Mouse (Mus musculus) lung, adult 2 months (tissue): Measurements from ENCODE around the gene Specc1. TPM values are rescaled to one million over a fixed set of nuclear protein-coding genes. Genes with fewer than 3 reads are reported as not detected.
A peak's percentile ranks its signal among the peaks of the same experiment; 100 is the strongest.

Experiments used
- DNase-seq: peaks from one replicate; pipeline ENCODE4 v3.0.0; 2022
- H3K4me1 ChIP-seq: fragments of 200-500 bp; 2 replicates; pipeline ENCODE4 v1.6.1; 2011; ENCODE audit warnings: low read length; ENCODE audit not compliant: control insufficient read depth, insufficient read depth
- H3K4me3 ChIP-seq: fragments of 200-500 bp; replicated peaks from 2 replicates; pipeline ENCODE3; 2011; ENCODE audit warnings: low read depth, mild to moderate bottlenecking, control low read depth, low read length; ENCODE audit errors: extremely low read depth
- CTCF ChIP-seq: fragments of 200-500 bp; IDR thresholded peaks from 2 replicates; pipeline ENCODE4 v1.5.1; 2011; ENCODE audit warnings: mild to moderate bottlenecking, low read length, control low read depth; ENCODE audit not compliant: insufficient read depth
- POLR2A ChIP-seq: fragments of 200-500 bp; IDR thresholded peaks from 2 replicates; pipeline ENCODE4 v1.6.1; 2011; ENCODE audit warnings: low read depth, mild to moderate bottlenecking, control low read depth, low read length, borderline replicate concordance; ENCODE audit errors: extremely low read depth
- WGBS: fragments of 180-500 bp; shearing (Covaris S2); methylation state at CpG from one replicate; pipeline ENCODE4 v1.1.7; 2018; 5-methylcytosine and 5-hydroxymethylcytosine counted together
- polyA plus RNA-seq: library from polyadenylated mRNA; depleted of rRNA; stranded (reverse); fragments of >200 nt; gene quantifications from 2 replicates; pipeline ENCODE4 v1.2.3, GENCODE M21; 2012

Gene Specc1
- polyA plus RNA-seq, 1 experiment = 12.2 TPM

DNA sequence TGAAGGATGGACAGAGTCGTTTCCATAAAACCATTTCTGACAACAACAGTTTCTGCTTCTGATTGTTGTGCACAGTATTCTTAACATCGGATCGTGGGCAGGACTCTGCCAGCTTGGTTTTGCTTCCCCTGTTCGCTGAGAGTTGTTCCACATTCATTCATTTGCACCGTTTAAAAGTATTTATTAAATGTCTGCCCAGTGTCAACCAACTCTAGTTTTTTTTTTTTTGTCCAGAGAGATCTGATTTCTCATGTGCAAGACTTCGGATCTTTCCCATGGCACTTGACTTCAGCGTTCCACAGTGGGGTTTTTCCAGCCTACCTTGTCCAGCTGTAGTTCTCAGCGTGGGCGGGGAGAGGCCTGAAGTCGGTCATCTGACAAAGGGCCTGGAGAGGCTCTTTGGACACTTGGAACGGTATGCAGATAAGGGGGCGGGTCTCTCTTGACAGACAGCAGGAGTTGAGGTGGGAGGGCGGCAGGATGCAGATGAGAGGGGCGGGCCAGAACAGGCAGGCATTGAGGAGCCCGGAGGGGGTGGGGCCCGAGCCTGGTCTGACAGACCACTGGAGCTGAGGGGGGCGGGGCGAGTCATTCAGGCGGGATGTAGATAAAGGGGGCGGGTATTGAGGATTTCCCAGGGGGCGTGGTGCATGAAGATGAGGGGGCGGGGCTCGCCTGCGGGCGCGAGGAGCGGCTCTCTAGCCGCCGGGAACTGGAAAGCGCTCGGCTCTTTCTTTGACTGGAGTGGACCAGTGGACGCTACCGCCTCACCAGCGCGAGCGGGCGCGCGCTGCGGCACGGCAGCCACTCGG is 120.0 kb downstream of the Specc1 start:
- TF ChIP-seq CTCF (no peak), POLR2A (peak; percentile 35; the same call in 1 of the 2 replicates)
- peak overlapping the region; percentile 68 for H3K4me3 ChIP-seq
- H3K4me1 ChIP-seq = peaks cover 2% of the 10 kb centered on the region; the same call in 1 of the 2 replicates
- peak; percentile 93 for DNase-seq
- WGBS = 4% methylated on average over 42 of the region's 42 CpGs

DNA sequence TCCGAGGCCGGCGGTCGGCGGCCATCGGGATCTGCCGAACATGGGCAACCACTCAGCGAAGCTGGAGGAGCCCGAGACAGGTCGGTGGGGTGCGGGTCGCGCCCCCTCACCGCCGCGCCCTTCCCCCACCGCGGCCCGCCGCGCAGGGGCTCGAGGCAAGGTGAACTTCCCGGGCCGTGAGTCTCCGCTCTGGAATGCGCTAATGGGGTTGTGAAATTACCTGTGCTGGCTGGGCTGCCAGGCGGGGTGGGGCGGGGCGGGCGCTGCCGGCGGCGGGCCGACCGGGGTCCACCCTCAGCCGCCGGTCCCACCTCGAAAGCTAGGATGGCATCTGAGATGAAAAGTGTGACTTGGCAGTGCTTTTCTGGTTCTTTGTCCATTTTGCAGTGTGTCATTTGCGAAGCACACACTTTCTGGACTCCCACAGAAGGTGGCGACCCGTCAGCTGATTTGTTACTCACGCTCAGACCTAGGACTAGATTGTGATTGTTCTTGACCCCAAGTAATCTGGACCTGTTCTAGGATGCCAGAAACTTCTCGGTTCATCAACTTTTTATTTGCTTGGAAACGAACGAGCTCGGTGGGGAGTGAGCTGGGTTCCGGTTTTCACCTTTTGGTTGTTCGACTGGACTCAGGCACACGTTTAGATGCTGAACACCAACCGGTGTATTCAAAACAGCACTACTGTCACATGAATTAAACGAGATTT is 120.7 kb downstream of the Specc1 start:
- WGBS = 4% methylated on average over 51 of the region's 51 CpGs
- no peak for DNase-seq
- Histone ChIP-seq H3K4me1 (peaks cover 2% of the 10 kb centered on the region; the same call in 1 of the 2 replicates), H3K4me3 (peak overlapping the region; percentile 68)
- TF ChIP-seq POLR2A (no peak), CTCF (no peak)

DNA sequence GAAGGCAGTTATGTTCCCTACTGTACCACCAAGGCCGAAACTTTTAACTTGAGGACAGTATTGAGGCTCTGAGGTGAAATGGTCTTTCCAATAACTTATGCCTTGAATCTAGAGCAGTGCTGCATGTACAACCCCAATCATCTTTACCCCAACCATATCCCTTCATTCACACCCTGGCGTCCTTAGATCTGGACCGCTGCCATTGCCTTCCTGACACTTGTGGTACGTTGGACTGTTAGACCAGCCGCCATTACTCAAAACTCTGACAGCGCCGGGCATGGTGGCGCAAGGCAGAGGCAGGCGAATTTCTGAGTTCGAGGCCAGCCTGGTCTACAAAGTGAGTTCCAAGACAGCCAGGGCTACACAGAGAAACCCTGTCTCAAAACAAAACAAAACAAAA is 121.8 kb downstream of the Specc1 start:
- Histone ChIP-seq H3K4me3 (no peak overlapping the region), H3K4me1 (peaks cover 2% of the 10 kb centered on the region; the same call in 1 of the 2 replicates)
- DNase-seq = no peak
- no peak for TF ChIP-seq CTCF
- TF ChIP-seq POLR2A = no peak
- WGBS = 84% methylated on average over 10 of the region's 10 CpGs

DNA sequence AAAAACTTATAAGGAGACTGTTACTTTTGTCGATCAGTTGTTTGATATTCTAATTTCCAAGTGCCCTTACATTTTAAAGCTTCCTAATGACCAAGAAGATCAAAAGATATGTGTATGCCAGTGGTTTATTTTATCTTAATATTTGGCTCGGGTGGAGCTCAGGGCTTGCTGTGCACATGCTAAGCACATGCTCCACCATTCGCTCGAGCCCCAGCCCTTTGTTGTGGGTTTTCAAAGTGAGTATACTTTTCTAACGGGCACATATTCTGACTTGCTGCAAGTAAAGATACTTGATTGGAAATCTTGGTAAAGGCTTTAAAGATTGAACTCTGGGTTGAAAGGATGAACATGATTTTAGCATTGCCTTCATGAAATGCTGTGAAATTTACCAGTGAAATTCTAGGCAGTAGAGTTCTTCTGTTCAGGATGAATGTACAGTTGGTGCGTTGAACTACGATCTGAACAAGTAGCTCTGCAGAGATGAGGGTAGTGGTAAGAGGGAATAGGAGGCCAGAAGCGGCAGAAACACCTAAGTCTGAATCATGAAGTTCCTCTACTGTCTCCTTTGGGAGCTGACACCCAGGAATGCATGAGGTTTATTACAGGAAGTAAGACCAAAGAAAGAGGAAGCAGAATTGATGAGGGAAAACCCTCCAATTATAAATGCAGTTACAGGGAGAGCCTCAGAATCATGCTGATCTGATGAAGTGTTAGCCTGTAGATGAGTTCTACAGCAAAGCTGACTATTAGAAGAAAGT is 122.7 kb downstream of the Specc1 start:
- TF ChIP-seq CTCF (no peak), POLR2A (no peak)

DNA sequence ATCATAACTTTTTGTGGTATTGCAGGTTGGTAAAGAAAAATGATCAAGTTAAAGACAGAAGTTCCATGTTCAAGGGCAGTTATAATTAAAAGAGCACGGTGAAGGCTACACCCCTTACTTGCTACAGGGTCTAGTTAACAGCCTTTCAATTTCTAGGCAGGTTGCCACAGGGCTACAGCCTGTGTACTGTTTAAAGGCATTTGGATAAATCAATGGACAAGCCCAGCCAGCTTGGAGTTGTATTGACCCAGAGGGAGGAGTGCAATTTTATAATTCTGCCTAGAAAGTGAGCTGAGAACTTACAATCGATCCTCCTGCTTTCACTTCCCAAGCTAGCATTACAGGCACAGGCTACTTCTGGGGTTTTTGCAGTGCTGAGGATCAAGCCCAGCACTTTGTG is 123.9 kb downstream of the Specc1 start:
- TF ChIP-seq POLR2A (no peak), CTCF (no peak)
- no peak overlapping the region for H3K4me3 ChIP-seq
- peaks cover 2% of the 10 kb centered on the region; the same call in 1 of the 2 replicates for H3K4me1 ChIP-seq
- DNase-seq = no peak
- 79% methylated on average over 2 of the region's 2 CpGs for whole genome bisulfite sequencing

More for the DNA sequence above, 122.7 kb downstream of the Specc1 start:
- H3K4me3 ChIP-seq = no peak overlapping the region
- DNase-seq = no peak
- 75% methylated on average over 8 of the region's 8 CpGs for WGBS
- H3K4me1 ChIP-seq = peaks cover 2% of the 10 kb centered on the region; the same call in 1 of the 2 replicates

DNA sequence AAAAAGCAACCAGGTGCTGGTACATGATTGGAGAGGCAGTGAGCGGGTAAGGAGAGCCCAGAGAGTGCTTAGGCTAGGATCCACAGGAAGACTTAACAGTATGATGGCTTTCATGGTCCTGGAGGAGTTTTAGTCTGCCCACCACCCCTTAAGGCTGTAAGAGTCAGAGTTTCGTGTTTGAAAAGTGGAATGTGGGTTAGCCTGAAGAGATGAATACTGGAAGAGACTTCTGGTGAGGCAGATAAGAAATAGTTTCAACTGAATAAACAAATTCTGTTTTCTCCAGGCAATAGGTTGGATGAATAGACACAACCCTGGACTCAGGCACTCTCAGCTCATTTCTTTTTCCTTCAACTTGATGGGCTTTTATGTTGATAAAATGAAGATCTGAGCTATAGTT is 130.1 kb downstream of the Specc1 start:
- TF ChIP-seq CTCF (no peak), POLR2A (no peak)
- no peak for DNase-seq
- H3K4me1 ChIP-seq = no peaks in the 10 kb centered on the region
- WGBS = 82% methylated on average over 2 of the region's 2 CpGs
- H3K4me3 ChIP-seq = no peak overlapping the region

DNA sequence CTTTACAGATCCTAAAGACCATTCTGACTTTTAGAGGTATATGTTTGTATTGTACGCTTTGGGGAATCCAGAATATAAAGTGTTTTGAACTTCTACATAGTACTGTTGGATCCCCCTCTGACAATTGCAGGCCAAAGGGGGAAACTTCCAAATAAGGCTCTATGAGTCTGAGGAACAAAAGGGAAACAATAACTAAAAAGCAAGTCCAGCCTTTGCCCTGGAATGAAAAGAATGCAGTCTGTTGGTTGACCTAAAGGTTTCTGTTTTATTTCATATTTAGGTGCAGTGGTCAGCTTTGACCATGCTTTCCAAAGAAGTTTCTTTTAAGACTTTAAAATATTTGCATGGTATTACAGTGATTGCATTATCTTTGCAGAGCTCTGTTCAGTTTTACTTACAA is 130.5 kb downstream of the Specc1 start:
- TF ChIP-seq CTCF = no peak
- Histone ChIP-seq H3K4me1 (no peaks in the 10 kb centered on the region), H3K4me3 (no peak overlapping the region)
- no peak for DNase-seq
- WGBS = 72% methylated on average over 1 of the region's 1 CpGs

DNA sequence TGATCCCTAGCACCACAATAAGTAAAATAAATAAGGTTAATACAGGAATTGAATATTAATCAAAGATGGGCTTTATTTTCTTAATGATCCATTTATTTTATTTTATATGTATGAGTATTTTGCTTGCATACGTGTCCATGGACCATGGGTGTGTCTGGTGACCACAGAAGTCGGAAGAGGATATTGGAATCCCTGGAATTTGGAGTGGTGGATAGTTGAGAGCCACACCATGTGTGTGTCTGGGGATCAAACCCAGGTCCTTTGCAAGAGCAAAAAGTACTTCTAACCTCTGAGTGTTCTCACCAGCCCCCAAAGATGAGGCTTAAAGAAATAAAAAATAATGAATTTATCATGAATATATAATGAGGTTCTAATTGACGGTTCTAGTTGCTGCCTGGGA is 132.1 kb downstream of the Specc1 start:
- H3K4me3 ChIP-seq = no peak overlapping the region
- WGBS = 79% methylated on average over 3 of the region's 3 CpGs
- TF ChIP-seq POLR2A (no peak), CTCF (no peak)
- no peak for DNase-seq
- no peaks in the 10 kb centered on the region for H3K4me1 ChIP-seq

DNA sequence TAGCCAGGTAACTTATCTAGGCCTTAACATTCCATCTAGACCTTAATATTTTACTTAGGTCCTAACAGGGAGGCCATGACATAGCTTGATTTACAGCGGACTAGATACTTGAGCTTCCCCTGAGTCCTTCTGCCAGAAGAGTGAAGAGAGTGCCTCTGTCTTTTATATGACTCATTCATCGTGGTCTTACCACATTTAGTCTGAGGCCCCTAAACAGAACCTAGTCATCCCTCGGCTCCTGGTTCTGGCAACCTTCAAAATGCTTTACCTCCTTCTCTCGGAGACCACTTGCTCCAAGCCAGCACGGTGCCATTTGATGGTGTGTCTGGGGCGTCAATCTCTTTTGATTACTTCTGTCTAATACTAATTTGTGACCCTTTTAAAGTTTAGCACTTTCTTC is 133.8 kb downstream of the Specc1 start:
- WGBS = 86% methylated on average over 6 of the region's 6 CpGs
- Histone ChIP-seq H3K4me1 (no peaks in the 10 kb centered on the region), H3K4me3 (no peak overlapping the region)
- TF ChIP-seq POLR2A = no peak
- TF ChIP-seq CTCF = no peak
- DNase-seq = no peak
